Mouse (Mus musculus) C2C12 (cell line): Measurements from ENCODE around the gene Gla.

Experiments used
- CEBPB ChIP-seq: IDR thresholded peaks from one replicate; pipeline ENCODE4 v1.6.1; 2011; ENCODE audit warnings: low read depth, mild to moderate bottlenecking, control low read depth, moderate library complexity
- CTCF ChIP-seq: IDR thresholded peaks from one replicate; pipeline ENCODE4 v1.5.1; 2011; ENCODE audit not compliant: control insufficient read depth, insufficient read depth, insufficient read length
- FOSL1 ChIP-seq: IDR thresholded peaks from one replicate; pipeline ENCODE4 v1.8.0; 2011; ENCODE audit warnings: mild to moderate bottlenecking, low read length; ENCODE audit not compliant: poor library complexity, insufficient read depth, severe bottlenecking
- MAX ChIP-seq: IDR thresholded peaks from one replicate; pipeline ENCODE4 v1.6.1; 2011; ENCODE audit warnings: mild to moderate bottlenecking, control low read depth
- MYOD1 ChIP-seq: IDR thresholded peaks from one replicate; pipeline ENCODE4 v1.6.1; 2011; ENCODE audit warnings: low read depth; ENCODE audit not compliant: control insufficient read depth, insufficient read length
- USF1 ChIP-seq: IDR thresholded peaks from one replicate; pipeline ENCODE4 v1.6.1; 2011; ENCODE audit warnings: low read depth, mild to moderate bottlenecking, control low read depth, moderate library complexity

DNA sequence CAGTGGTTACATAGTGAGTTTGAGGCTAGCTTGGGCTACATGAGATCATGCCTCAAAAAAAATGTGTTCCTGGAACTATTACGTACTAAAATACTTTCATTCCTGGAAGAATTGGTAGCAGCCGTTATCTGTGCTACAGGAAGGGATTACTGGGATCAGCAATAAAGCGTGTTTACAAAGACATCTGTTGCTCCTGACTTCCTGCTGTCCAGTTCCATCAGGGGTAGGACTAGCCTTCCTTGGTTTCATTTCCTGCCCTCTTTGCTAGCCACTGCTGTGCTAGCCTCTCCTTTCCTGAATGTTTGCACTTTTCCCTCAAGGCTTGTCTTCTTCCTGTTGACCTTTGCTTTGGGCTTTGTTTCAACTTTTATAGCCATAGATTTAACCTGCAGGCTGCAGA is 34.9 kb upstream of the Gla start:
- TF ChIP-seq CTCF (no peak), MYOD1 (no peak), USF1 (no peak), CEBPB (no peak), MAX (no peak), FOSL1 (no peak)
